Mouse (Mus musculus) kidney, adult 8-10 months (tissue): ENCODE results near the gene Cadm2.

Source experiments
- DNase-seq, 2 experiments: peaks; one replicate each; pipeline ENCODE4 v3.0.0; 2022

Cadm2 gene

GRCm38 (mm10) chr16:67121781-67122180 is 498.9 kb downstream of the Cadm2 start:
- no peak for DNase-seq

DNA sequence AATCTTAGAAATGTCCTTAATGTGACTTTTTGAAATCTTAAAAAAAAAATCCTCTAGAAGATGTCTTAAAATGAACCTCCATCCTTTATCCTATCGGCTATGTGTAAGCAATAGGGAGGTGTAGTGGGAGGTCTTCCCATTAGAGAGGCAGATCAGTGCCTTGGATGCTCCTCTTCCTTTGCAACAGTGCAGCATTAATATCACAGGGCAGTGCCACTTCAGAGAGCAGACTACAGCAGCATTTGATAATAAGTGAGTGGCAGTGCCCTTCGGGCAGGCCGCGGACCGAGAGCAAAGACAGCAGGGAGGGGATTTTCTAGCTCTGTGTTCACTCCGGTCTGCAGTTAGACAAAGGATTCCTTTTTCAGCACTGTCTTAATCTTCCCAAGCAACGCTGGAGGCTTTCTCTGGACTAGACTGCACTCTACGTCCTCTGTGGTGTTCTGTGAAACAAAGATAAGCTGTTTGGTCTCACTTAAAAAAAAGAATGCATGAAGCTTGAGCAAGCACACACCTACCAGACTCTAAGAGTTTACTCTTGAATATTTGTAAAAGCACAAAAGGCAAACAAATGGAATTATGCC is 514.1 kb downstream of the Cadm2 start:
- no peak for DNase-seq

DNA sequence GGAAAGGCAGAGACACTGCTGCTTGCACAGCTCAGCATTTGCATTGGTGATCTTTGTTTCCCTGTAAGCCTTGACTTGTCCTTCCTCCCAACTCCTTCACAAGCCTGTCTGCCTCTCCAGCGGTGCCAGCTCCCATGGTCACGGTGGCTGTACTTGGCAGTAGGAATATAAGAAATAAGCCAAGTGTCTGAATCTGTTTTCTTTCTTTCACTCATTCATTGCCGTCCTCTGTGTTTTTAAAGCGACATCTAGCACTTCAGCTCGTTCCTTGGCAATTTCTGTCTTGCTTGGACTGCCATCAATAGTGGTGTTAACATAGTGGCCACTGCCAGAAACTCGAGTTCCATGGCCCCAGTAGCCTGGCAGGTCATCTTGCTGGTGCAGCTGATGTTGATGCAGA is 524.0 kb downstream of the Cadm2 start:
- DNase-seq: no peak

DNA sequence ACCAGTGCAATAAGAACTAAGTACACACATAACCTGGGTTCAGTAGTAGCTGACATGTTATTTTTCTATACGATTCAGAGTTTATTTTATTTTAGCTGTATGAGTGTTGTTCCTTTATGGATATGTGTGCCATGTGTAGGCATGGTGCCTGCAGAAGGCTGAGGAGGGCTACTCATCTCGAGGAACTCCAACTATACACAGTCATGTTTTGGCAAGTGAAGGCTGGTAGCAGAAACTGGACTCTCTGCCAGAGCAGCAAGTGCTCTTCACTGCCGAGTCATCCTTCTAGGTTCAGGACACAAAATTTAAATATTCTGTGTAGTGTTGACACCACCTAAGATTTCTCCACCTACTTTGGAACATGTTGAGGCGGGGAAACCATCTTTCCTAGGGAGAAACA is 524.8 kb downstream of the Cadm2 start:
- no peak for DNase-seq

DNA sequence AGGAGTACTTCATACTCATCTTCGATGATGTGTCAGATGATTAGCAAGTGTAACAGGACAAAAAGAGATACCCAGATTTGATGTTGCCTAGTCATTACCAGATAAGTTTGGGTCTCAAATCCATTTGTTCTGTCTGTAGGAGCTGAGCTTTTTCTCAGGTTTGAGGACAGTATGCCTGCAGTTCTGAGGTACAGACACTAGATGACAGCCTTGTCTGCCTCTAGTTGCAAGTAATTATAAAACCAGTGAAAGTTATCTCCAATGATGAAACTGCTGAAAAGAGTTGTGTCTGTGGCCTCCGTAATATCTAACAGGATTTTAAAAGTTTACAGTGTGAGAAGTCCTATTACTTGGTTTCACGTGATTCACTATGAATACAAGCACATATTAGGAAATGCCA is 531.0 kb downstream of the Cadm2 start:
- peak in 1 of 2 experiments; percentile 5 for DNase-seq

- DNase-seq: no peak
These were observed 541.4 kb downstream of the Cadm2 start for GRCm38 (mm10) chr16:67079318-67079717.

DNA sequence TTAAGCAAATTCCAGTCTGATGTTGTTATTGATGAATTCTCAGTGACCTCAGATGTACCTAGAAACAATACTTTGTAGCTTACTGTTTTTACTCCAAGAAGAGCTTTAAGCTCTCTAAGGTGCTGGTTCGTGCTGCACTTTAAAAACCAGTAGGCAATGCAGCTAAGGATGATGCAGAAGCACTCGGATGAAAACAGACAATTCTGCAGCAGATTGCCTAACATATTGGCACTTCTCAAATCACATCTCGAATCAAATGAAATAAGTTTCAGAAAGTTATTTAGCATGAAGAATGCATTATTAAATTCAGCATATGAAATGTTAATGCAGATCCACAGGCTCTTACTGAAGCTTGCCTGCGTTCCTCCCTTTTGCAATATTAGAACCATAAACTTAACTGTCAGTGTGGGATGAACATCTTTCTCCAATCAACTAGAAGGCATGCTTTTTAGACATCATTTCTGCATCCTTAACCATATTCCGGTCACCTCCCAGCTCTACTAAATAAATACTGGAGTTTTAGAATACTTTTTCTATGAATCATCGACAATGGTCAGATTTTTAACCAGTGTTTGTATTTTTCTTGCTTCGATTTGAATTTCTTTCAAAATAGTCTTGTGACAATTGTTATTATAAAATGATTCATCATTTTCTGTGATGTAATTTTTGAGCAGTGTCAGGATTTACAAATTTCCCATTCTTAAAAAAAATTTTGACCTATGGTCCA is 544.4 kb downstream of the Cadm2 start:
- no peak for DNase-seq

- no peak for DNase-seq
These were observed 552.2 kb downstream of the Cadm2 start for GRCm38 (mm10) chr16:67068461-67068860.

DNA sequence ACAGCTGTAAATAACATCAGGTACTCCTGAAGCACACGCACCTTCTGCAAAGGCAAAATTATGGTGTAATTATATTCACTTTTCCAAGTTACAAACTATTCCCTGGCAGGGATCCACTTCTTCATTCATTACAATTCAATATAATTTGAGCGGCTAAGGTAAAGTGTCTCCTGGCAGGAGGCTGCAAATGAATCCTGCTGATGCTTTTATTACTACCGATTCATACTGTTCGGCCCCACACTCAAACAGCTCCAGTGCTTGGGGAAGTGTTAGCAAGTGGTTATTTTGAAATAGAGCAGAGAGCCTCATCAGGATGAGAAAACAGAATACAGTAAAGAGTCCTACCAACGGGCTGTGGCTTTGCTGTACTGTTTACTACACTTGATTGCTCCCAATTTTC is 589.8 kb downstream of the Cadm2 start:
- no peak for DNase-seq

DNA sequence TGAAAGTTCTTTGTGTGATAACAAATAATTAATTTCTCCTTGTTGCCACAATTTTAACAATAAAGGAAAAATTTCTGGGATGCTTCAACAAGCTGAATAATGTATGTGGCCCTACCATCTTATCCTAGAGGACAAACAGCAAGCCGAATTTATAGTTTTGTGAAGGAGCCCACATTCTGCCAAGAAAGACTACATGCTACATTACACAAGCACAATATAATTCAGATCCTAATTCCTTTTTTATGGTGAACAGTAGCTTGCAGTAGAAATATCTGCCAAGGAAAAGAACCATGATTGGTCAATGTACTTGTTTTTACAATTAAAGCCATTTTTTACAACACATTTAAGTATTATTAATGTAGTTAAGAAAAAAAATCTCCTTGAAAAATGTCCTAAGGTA is 600.9 kb downstream of the Cadm2 start:
- DNase-seq: no peak

GRCm38 (mm10) chr16:67017710-67018109 is 603.0 kb downstream of the Cadm2 start:
- no peak for DNase-seq

DNA sequence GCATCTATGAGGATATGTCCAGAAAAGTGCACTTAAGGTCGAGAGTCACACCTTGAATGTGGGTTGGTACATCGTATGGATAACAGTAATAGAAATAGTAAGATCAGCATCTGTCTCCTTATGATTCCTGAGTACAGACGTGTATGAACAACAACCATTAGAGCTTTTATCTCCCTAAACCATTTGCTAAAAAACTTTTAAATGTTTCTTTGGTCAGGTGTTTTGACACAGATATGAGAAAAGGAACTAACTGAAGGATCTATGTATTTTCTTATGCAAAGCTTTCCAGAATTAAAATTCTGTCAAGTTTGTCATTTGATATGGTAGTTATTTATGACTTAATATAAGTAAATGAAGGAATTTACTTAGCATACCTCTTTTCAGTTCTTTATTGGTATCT is 617.5 kb downstream of the Cadm2 start:
- no peak for DNase-seq

- no peak for DNase-seq
These were observed 619.0 kb downstream of the Cadm2 start for GRCm38 (mm10) chr16:67001707-67002106.

GRCm38 (mm10) chr16:66997461-66997860 is 623.2 kb downstream of the Cadm2 start:
- DNase-seq: no peak

DNA sequence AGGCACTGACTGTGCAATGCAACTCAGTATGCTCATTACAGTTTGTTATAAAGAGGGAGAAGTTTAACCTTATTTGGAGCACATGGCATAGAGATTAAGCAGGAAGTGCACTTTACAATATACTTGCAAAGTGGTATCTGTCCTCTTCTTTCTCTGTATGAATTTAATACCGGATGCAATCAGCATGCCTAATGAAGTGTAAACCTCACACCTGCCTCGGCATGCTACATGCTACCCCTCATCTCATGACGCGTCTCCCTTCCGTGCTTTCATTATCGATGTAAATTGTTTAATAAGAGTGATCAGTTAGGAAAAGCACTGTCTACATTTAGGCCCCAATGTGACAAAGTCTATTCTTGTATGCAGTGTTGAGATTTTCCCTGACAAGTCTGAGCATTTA is 633.0 kb downstream of the Cadm2 start:
- no peak for DNase-seq

- DNase-seq: no peak
These were observed 633.8 kb downstream of the Cadm2 start for GRCm38 (mm10) chr16:66986879-66987278.

GRCm38 (mm10) chr16:66970912-66971311 is 649.8 kb downstream of the Cadm2 start:
- DNase-seq: no peak

GRCm38 (mm10) chr16:66969520-66970144 is 651.1 kb downstream of the Cadm2 start:
- no peak for DNase-seq

GRCm38 (mm10) chr16:66968336-66968735 is 652.4 kb downstream of the Cadm2 start:
- no peak for DNase-seq

DNA sequence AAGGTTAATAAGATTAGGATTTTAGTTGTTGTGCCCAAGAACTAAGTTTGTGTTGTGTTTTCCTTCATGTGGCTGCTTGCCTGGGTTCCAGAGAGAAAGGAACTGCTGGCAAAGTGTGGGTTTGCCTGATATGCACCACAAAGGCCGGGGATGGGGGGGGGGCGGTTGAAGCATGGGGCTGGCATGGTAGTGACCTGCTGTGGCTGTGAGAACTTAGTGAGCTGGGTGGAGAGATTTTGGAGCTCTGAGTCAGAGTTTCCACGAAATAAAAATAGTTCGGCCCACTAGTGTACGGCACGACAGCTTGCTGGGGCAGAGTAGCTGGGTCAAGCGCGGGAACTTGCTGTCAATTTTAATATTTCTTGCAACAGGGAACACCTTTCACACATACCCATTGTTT is 653.0 kb downstream of the Cadm2 start:
- DNase-seq: no peak

GRCm38 (mm10) chr16:66959146-66959545 is 661.6 kb downstream of the Cadm2 start:
- no peak for DNase-seq

GRCm38 (mm10) chr16:66955876-66956275 is 664.8 kb downstream of the Cadm2 start:
- no peak for DNase-seq

DNA sequence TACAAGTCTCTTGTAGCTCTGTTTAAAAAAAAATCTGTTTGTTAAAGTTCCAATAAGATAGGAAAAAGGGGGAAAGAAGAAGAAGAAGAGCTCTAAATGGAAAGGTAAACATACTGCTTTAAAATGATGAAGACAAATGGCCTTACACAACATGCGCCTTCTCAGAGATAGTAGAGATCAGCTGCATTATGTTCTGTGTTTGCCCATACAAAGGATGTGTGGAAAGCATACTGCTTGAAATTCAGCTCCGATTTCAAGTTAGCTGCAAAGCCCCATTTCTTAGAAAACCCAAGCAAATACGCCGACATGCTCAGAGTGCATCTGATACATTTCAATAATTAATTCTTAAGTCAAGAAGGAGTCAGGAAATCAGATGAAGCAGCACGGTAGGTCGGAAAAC is 684.4 kb downstream of the Cadm2 start:
- no peak for DNase-seq

- DNase-seq: no peak
These were observed 695.2 kb downstream of the Cadm2 start for GRCm38 (mm10) chr16:66925517-66925916.
